Mouse (Mus musculus): ENCODE measurements at regions not wholly inside any gene's neighbourhood (a gene's known extent, or its start where the extent isn't known, plus 50 kb on each side); places are given as distances from the start of the nearest gene placed in this dataset.
"Not testable (repeated sequence)": the region's sequence is repeated elsewhere in the genome, so short reads cannot be mapped to it uniquely, and the experiment has no call there.

GRCm38 (mm10) chr4:71307176-71307612, 450.6 kb downstream of the Gm11232 start:
- no peak overlapping the region for H3K4me3 ChIP-seq
- H3K27me3 ChIP-seq (ENCODE audit: control insufficient read depth, insufficient read depth, low read length), result no peaks in the 10 kb centered on the region
- intact Hi-C loops (cut with DNase I), result no loop called here
- H3K36me3 ChIP-seq (ENCODE audit: control insufficient read depth, insufficient read depth, low read length), result no peaks in the 10 kb centered on the region
- H3K79me2 ChIP-seq (replicated peaks; ENCODE audit: control insufficient read depth, insufficient read depth, low read length), result no peaks in the 10 kb centered on the region
- H3K4me1 ChIP-seq (ENCODE audit: control insufficient read depth, insufficient read depth, low read length), result no peaks in the 10 kb centered on the region
- no peak for DNase-seq
- no peak overlapping the region for H3K9ac ChIP-seq (ENCODE audit: low read depth, low read length)
- no peak overlapping the region for H3K27ac ChIP-seq
- WGBS, result 51% methylated on average over 6 of the region's 6 CpGs
- TF ChIP-seq POLR2A (IDR thresholded peaks at IDR 0.05; ENCODE audit: insufficient read depth, low read depth, low read length), result no peak
- no peak for TF ChIP-seq CTCF (IDR thresholded peaks at IDR 0.05)
- TF ChIP-seq EP300 (IDR thresholded peaks at IDR 0.05; ENCODE audit: insufficient read depth, low read depth, low read length), result no peak

- intact Hi-C loops (cut with DNase I), result no loop called here
- DNase-seq, result no peak
- Histone ChIP-seq H3K9ac (ENCODE audit: low read depth, low read length) (no peak overlapping the region), H3K27me3 (ENCODE audit: control insufficient read depth, insufficient read depth, low read length) (no peaks in the 10 kb centered on the region), H3K27ac (no peak overlapping the region), H3K4me3 (no peak overlapping the region), H3K36me3 (ENCODE audit: control insufficient read depth, insufficient read depth, low read length) (no peaks in the 10 kb centered on the region), H3K79me2 (replicated peaks; ENCODE audit: control insufficient read depth, insufficient read depth, low read length) (no peaks in the 10 kb centered on the region), H3K4me1 (ENCODE audit: control insufficient read depth, insufficient read depth, low read length) (no peaks in the 10 kb centered on the region)
- TF ChIP-seq EP300 (IDR thresholded peaks at IDR 0.05; ENCODE audit: insufficient read depth, low read depth, low read length) (no peak), CTCF (IDR thresholded peaks at IDR 0.05) (no peak), POLR2A (IDR thresholded peaks at IDR 0.05; ENCODE audit: insufficient read depth, low read depth, low read length) (no peak)
- WGBS, result 89% methylated on average over 6 of the region's 6 CpGs
Observed at GRCm38 (mm10) chr4:71306690-71307089, 451.1 kb downstream of the Gm11232 start.

GRCm38 (mm10) chr4:71295716-71296115, 462.0 kb downstream of the Gm11232 start:
- intact Hi-C loops (cut with DNase I); H3K36me3 ChIP-seq (ENCODE audit: control insufficient read depth, insufficient read depth, low read length); H3K27me3 ChIP-seq (ENCODE audit: control insufficient read depth, insufficient read depth, low read length); H3K9ac ChIP-seq (ENCODE audit: low read depth, low read length); H3K4me3 ChIP-seq; H3K79me2 ChIP-seq (replicated peaks; ENCODE audit: control insufficient read depth, insufficient read depth, low read length); H3K4me1 ChIP-seq (ENCODE audit: control insufficient read depth, insufficient read depth, low read length); H3K27ac ChIP-seq: not testable (repeated sequence)
- DNase-seq, result peak in 1 of 2 experiments; percentile 17
- WGBS, result 40% methylated on average over 3 of the region's 3 CpGs

- no peaks in the 10 kb centered on the region for H3K27me3 ChIP-seq (ENCODE audit: control insufficient read depth, insufficient read depth, low read length)
- intact Hi-C loops (cut with DNase I), result no loop called here
- peak in 1 of 2 experiments; percentile 50 for DNase-seq
- no peaks in the 10 kb centered on the region for H3K36me3 ChIP-seq (ENCODE audit: control insufficient read depth, insufficient read depth, low read length)
- H3K4me1 ChIP-seq (ENCODE audit: control insufficient read depth, insufficient read depth, low read length), result no peaks in the 10 kb centered on the region
- H3K9ac ChIP-seq (ENCODE audit: low read depth, low read length), result no peak overlapping the region
- TF ChIP-seq POLR2A (IDR thresholded peaks at IDR 0.05; ENCODE audit: insufficient read depth, low read depth, low read length) (no peak), EP300 (IDR thresholded peaks at IDR 0.05; ENCODE audit: insufficient read depth, low read depth, low read length) (no peak), CTCF (IDR thresholded peaks at IDR 0.05) (no peak)
- H3K79me2 ChIP-seq (replicated peaks; ENCODE audit: control insufficient read depth, insufficient read depth, low read length), result no peaks in the 10 kb centered on the region
- peak overlapping the region; percentile 62 for H3K27ac ChIP-seq
- peak overlapping the region; percentile 26; the same call in 1 of the 2 replicates for H3K4me3 ChIP-seq
- 64% methylated on average over 10 of the region's 10 CpGs for WGBS
Observed at GRCm38 (mm10) chr4:71291741-71292149, 466.0 kb downstream of the Gm11232 start.

- intact Hi-C loops (cut with DNase I); H3K36me3 ChIP-seq (ENCODE audit: control insufficient read depth, insufficient read depth, low read length); H3K27me3 ChIP-seq (ENCODE audit: control insufficient read depth, insufficient read depth, low read length); H3K4me1 ChIP-seq (ENCODE audit: control insufficient read depth, insufficient read depth, low read length); H3K79me2 ChIP-seq (replicated peaks; ENCODE audit: control insufficient read depth, insufficient read depth, low read length); H3K9ac ChIP-seq (ENCODE audit: low read depth, low read length): not testable (repeated sequence)
- 83% methylated on average over 22 of the region's 22 CpGs for WGBS
- DNase-seq, result peak; percentile 29 to 54
- H3K4me3 ChIP-seq, result peak overlapping the region; percentile 26; the same call in 1 of the 2 replicates
- peak overlapping the region; percentile 62 for H3K27ac ChIP-seq
Observed at GRCm38 (mm10) chr4:71291111-71291740, 466.5 kb downstream of the Gm11232 start.

- Histone ChIP-seq H3K4me3 (no peak overlapping the region), H3K27me3 (ENCODE audit: control insufficient read depth, insufficient read depth, low read length) (no peaks in the 10 kb centered on the region), H3K79me2 (replicated peaks; ENCODE audit: control insufficient read depth, insufficient read depth, low read length) (no peaks in the 10 kb centered on the region), H3K4me1 (ENCODE audit: control insufficient read depth, insufficient read depth, low read length) (no peaks in the 10 kb centered on the region), H3K9ac (ENCODE audit: low read depth, low read length) (no peak overlapping the region), H3K36me3 (ENCODE audit: control insufficient read depth, insufficient read depth, low read length) (no peaks in the 10 kb centered on the region), H3K27ac (no peak overlapping the region)
- TF ChIP-seq POLR2A (IDR thresholded peaks at IDR 0.05; ENCODE audit: insufficient read depth, low read depth, low read length) (no peak), CTCF (IDR thresholded peaks at IDR 0.05) (no peak), EP300 (IDR thresholded peaks at IDR 0.05; ENCODE audit: insufficient read depth, low read depth, low read length) (no peak)
- 63% methylated on average over 1 of the region's 1 CpGs for WGBS
- intact Hi-C loops (cut with DNase I), result no loop called here
- DNase-seq, result no peak
Observed at GRCm38 (mm10) chr4:71283147-71283546, 474.6 kb downstream of the Gm11232 start.

All from heart, adult 2 months (tissue).